Mouse (Mus musculus) E14TG2a.4 (cell line): ENCODE measurements around the gene Rab3gap1.
"Not testable (repeated sequence)": the region's sequence is repeated elsewhere in the genome, so short reads cannot be mapped to it uniquely, and the experiment has no call there.

Experiments used
- H3K27me3 ChIP-seq: 2 replicates; pipeline ENCODE4 v1.6.1; 2014; ENCODE audit warnings: low read length, control low read depth; ENCODE audit not compliant: insufficient read depth
- H3K36me3 ChIP-seq: 2 replicates; pipeline ENCODE4 v1.6.1; 2014; ENCODE audit warnings: low read length, control low read depth; ENCODE audit not compliant: insufficient read depth
- H3K4me1 ChIP-seq: replicated peaks from 2 replicates; pipeline ENCODE4 v1.6.1; 2014; ENCODE audit warnings: low read depth, low read length, control low read depth
- H3K4me3 ChIP-seq: replicated peaks from 2 replicates; pipeline ENCODE4 v1.5.1; 2014; ENCODE audit warnings: mild to moderate bottlenecking, low read length
- H3K9me3 ChIP-seq: 2 replicates; pipeline ENCODE4 v1.6.1; 2014; ENCODE audit warnings: low read length, control low read depth
- CTCF ChIP-seq: conservative IDR thresholded peaks from 2 replicates; pipeline ENCODE4 v1.5.1; 2014; ENCODE audit warnings: low read length
- NANOG ChIP-seq: IDR thresholded peaks from 2 replicates; pipeline ENCODE4 v1.6.1; 2014; ENCODE audit warnings: borderline replicate concordance, low read length, mixed read lengths
- POU5F1 ChIP-seq: IDR thresholded peaks from 2 replicates; pipeline ENCODE4 v1.6.1; 2014; ENCODE audit warnings: low read length, borderline replicate concordance

The Rab3gap1 gene

DNA sequence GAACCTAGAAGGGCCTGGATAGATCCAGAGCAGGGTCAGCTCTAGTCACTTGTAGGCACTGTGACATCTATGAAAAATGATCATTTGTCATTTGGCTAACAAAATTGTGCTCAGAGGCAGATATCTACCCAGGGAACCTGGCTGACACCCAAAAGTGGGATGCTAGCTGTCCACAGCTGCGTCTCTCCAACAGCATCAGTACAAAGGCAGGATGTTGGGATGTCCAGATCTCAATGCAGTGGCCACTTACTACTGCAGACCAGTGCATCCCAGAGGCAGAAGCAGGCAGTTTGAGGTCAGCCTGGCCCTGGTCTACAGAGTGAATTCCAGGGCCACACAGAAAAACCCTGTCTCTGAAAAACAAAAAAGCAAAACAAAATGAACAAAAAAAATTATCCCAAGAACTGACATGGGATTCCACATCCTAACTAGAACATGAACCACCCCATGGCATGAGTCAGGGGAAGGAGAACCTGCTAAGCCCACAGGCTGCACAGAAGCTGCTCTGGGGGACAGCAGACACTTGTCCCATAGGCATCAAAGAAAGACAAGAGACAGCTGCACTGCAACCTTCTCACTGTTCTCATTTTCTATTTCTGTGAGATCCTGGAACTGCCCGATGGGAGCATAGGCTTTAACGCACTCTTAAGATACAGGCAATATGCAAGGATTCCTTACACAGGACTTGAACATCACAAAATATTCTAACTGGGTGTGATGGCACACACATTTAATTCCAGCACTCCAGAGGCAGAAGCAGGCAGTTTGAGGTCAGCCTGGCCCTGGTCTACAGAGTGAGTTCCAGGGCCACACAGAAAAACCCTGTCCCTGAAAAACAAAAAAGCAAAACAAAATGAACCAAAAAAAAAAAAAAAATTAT lies 77.4 kb downstream of the Rab3gap1 start:
- peaks cover 41% of the 10 kb centered on the region for H3K36me3 ChIP-seq
- H3K4me1 ChIP-seq: no peaks in the 10 kb centered on the region
- no peak overlapping the region for H3K4me3 ChIP-seq
- no peaks in the 10 kb centered on the region for H3K9me3 ChIP-seq
- H3K27me3 ChIP-seq: no peaks in the 10 kb centered on the region
- TF ChIP-seq CTCF: no peak
- no peak for TF ChIP-seq NANOG
- TF ChIP-seq POU5F1: no peak

GRCm38 (mm10) chr1:127946615-127947249 lies 78.2 kb downstream of the Rab3gap1 start:
- no peak for TF ChIP-seq POU5F1
- no peak for TF ChIP-seq NANOG
- no peak for TF ChIP-seq CTCF
- Histone ChIP-seq H3K27me3 (no peaks in the 10 kb centered on the region), H3K36me3 (peaks cover 33% of the 10 kb centered on the region), H3K4me3 (no peak overlapping the region), H3K9me3 (no peaks in the 10 kb centered on the region), H3K4me1 (peaks cover 5% of the 10 kb centered on the region; the same call in 1 of the 2 replicates)

DNA sequence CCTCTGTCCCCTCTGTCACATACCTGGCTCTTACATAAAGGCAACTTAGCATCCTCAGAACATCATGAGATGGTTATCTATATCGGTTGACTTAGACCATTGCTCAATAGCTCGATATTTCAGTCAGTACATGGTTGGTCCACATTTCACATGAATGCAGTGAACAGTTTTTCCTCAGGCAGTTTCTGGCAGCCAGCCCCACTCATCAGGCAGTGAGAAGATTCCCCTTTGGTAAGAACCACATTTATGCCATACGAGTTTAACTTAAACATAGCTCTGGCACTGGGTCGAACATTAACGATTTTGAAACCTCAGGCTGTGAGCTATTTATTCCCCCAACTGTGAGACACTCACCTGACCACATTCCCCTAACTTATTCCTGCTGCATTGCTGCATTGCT lies 80.2 kb downstream of the Rab3gap1 start:
- no peaks in the 10 kb centered on the region for H3K9me3 ChIP-seq
- H3K4me3 ChIP-seq: no peak overlapping the region
- H3K4me1 ChIP-seq: peaks cover 17% of the 10 kb centered on the region
- TF ChIP-seq NANOG (no peak), CTCF (no peak), POU5F1 (no peak)
- peaks cover 26% of the 10 kb centered on the region for H3K36me3 ChIP-seq
- H3K27me3 ChIP-seq: no peaks in the 10 kb centered on the region

DNA sequence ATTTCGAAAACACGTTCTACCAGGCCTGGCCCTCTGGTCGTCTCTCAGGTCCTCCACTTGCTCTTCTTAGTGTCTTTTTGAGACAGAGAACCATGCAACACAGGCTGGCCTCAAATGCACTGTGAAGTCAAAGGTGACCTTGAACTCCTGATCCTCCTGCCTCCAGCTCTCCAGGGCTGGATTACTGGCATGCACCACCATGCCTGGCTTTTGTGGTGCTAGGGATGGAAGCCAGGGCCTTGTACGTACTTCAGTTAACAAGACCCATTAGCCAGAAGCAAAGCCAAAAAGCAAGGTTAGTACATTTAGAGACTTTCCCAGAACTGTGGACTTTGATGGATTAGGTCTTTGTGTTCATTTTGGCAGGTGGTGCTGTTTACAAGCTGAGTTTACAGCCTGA lies 83.7 kb downstream of the Rab3gap1 start:
- no peak overlapping the region for H3K4me3 ChIP-seq
- H3K27me3 ChIP-seq: no peaks in the 10 kb centered on the region
- no peaks in the 10 kb centered on the region for H3K9me3 ChIP-seq
- H3K4me1 ChIP-seq: peaks cover 17% of the 10 kb centered on the region
- peaks cover 26% of the 10 kb centered on the region for H3K36me3 ChIP-seq
- TF ChIP-seq CTCF (no peak), NANOG (no peak), POU5F1 (no peak)

- not testable (repeated sequence) for H3K4me3 ChIP-seq, H3K9me3 ChIP-seq, H3K27me3 ChIP-seq
- Histone ChIP-seq H3K4me1 (peaks cover 17% of the 10 kb centered on the region), H3K36me3 (peaks cover 40% of the 10 kb centered on the region)
Observed at GRCm38 (mm10) chr1:127954198-127954597, 85.6 kb downstream of the Rab3gap1 start.

DNA sequence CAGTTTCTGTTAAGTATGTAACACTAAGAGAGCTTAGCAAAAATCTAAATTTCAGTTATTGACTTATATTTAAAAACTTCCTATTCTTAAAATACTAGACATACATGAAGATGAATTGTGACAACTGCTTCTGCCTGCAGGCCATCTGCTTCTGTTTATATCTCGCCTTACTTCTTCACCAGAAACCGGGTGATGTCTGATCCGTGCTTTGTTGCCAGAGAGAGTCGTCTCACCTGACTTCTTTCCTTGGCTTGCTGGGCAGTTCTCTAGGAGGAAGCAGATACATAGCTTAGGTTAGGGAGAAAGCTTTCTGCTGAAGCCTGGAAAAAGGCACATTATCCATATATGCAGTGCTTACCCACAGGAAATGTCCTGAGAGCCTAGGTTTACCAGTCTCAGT lies 86.2 kb downstream of the Rab3gap1 start:
- Histone ChIP-seq H3K4me1 (peaks cover 17% of the 10 kb centered on the region), H3K9me3 (no peaks in the 10 kb centered on the region), H3K27me3 (no peaks in the 10 kb centered on the region), H3K36me3 (peaks cover 46% of the 10 kb centered on the region), H3K4me3 (no peak overlapping the region)
- TF ChIP-seq POU5F1 (no peak), NANOG (no peak), CTCF (no peak)

DNA sequence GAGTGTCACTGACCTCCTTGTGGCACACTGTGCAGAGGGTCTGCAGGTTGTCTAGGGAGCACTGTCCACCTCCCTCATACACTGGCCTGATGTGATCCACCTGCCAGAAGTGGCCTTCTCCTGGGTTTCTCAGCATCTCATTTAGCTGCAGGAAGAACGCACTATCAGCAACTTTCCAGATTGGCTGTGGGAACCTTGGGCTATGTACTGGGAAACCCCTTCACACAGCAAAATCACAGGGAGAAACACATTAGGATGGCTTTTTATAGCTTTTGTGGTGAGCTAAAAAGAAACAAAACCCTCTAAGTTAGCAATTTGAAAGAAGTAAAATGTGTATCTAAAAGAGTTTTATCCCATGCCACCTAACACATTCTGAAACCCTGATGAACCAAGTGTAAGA lies 88.0 kb downstream of the Rab3gap1 start:
- H3K36me3 ChIP-seq: peaks cover 62% of the 10 kb centered on the region
- H3K4me3 ChIP-seq: no peak overlapping the region
- H3K9me3 ChIP-seq: no peaks in the 10 kb centered on the region
- TF ChIP-seq NANOG: no peak
- no peak for TF ChIP-seq POU5F1
- TF ChIP-seq CTCF: no peak
- no peaks in the 10 kb centered on the region for H3K27me3 ChIP-seq
- H3K4me1 ChIP-seq: peaks cover 14% of the 10 kb centered on the region

GRCm38 (mm10) chr1:127958801-127959200 lies 90.2 kb downstream of the Rab3gap1 start:
- Histone ChIP-seq H3K9me3 (no peaks in the 10 kb centered on the region), H3K36me3 (peaks cover 70% of the 10 kb centered on the region), H3K4me1 (no peaks in the 10 kb centered on the region), H3K4me3 (no peak overlapping the region), H3K27me3 (no peaks in the 10 kb centered on the region)
- TF ChIP-seq CTCF: no peak
- no peak for TF ChIP-seq NANOG
- TF ChIP-seq POU5F1: no peak

- H3K4me3 ChIP-seq: no peak overlapping the region
- H3K9me3 ChIP-seq: no peaks in the 10 kb centered on the region
- H3K4me1 ChIP-seq: no peaks in the 10 kb centered on the region
- TF ChIP-seq POU5F1 (no peak), CTCF (no peak), NANOG (no peak)
- no peaks in the 10 kb centered on the region for H3K27me3 ChIP-seq
- H3K36me3 ChIP-seq: peaks cover 74% of the 10 kb centered on the region
Observed at GRCm38 (mm10) chr1:127959312-127959718, 90.7 kb downstream of the Rab3gap1 start.
